Mouse (Mus musculus): ENCODE results near the gene Adam33. TPM values are rescaled to one million over a fixed set of nuclear protein-coding genes. Genes with fewer than 3 reads are reported as not detected.
A peak's percentile ranks its signal among the peaks of the same experiment; 100 is the strongest.

Adam33 gene
- polyA plus RNA-seq, 1 experiment from 2014 or later = 6.5 TPM

DNA sequence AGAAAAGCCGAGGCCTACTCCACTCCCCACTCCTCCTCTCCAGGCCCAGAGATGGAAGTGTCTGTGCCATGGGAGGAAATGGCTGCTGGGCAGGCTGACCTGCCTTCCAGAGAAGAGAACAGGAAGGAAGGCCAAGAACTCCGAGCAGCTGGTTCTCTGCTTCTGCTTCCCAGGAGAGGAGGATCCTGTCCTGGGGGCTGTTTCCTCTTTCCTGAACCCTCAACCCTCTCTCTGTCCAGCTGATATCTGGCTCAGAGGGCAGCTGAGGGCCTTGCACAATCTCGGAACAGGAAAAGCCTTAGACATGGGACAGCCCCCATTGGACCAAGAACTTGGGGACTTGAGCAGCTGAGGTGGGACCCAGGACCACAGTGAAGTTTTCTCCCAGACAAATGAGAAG lies 27.2 kb upstream of the Adam33 start:
- Histone ChIP-seq H3K36me3 (ENCODE audit: control insufficient read depth, insufficient read depth, low read length) (no peaks in the 10 kb centered on the region), H3K27me3 (ENCODE audit: control insufficient read depth, insufficient read depth, low read depth, low read length) (no peaks in the 10 kb centered on the region), H3K9me3 (ENCODE audit: control insufficient read depth, low read length) (no peaks in the 10 kb centered on the region), H3K9ac (ENCODE audit: low read length) (no peak overlapping the region), H3K4me1 (replicated peaks; ENCODE audit: control insufficient read depth, insufficient read depth, low read length) (no peaks in the 10 kb centered on the region), H3K4me2 (ENCODE audit: low read depth, low read length) (no peak overlapping the region), H3K27ac (ENCODE audit: low read length) (no peak overlapping the region; the same call in 1 of the 2 replicates), H3K4me3 (ENCODE audit: low read length) (no peak overlapping the region)
- peak; percentile 35; the same call in 1 of the 2 replicates for ATAC-seq (ENCODE audit: low read depth)
- WGBS = 49% methylated on average over 3 of the region's 3 CpGs

- Histone ChIP-seq H3K4me3 (ENCODE audit: low read length) (no peak overlapping the region), H3K9me3 (ENCODE audit: control insufficient read depth, low read length) (no peaks in the 10 kb centered on the region), H3K27me3 (ENCODE audit: control insufficient read depth, insufficient read depth, low read depth, low read length) (no peaks in the 10 kb centered on the region), H3K9ac (ENCODE audit: low read length) (no peak overlapping the region), H3K27ac (ENCODE audit: low read length) (no peak overlapping the region), H3K36me3 (ENCODE audit: control insufficient read depth, insufficient read depth, low read length) (no peaks in the 10 kb centered on the region), H3K4me2 (ENCODE audit: low read depth, low read length) (no peak overlapping the region), H3K4me1 (replicated peaks; ENCODE audit: control insufficient read depth, insufficient read depth, low read length) (no peaks in the 10 kb centered on the region)
- 84% methylated on average over 1 of the region's 1 CpGs for WGBS
- ATAC-seq (ENCODE audit: low read depth) = no peak
Measured at GRCm38 (mm10) chr2:131089634-131090033, 26.0 kb upstream of the Adam33 start.

GRCm38 (mm10) chr2:131088581-131088980 lies 25.0 kb upstream of the Adam33 start:
- Histone ChIP-seq H3K36me3 (ENCODE audit: control insufficient read depth, insufficient read depth, low read length) (no peaks in the 10 kb centered on the region), H3K27me3 (ENCODE audit: control insufficient read depth, insufficient read depth, low read depth, low read length) (no peaks in the 10 kb centered on the region), H3K4me1 (replicated peaks; ENCODE audit: control insufficient read depth, insufficient read depth, low read length) (no peaks in the 10 kb centered on the region), H3K9me3 (ENCODE audit: control insufficient read depth, low read length) (no peaks in the 10 kb centered on the region), H3K4me3 (ENCODE audit: low read length) (no peak overlapping the region), H3K9ac (ENCODE audit: low read length) (no peak overlapping the region), H3K27ac (ENCODE audit: low read length) (no peak overlapping the region), H3K4me2 (ENCODE audit: low read depth, low read length) (no peak overlapping the region)
- 67% methylated on average over 4 of the region's 4 CpGs for WGBS
- peak; percentile 26; the same call in 1 of the 2 replicates for ATAC-seq (ENCODE audit: low read depth)

- ATAC-seq (ENCODE audit: low read depth) = no peak
- no peak within 1 kb of the TSS for H3K27ac ChIP-seq (ENCODE audit: low read length)
- H3K4me3 ChIP-seq (ENCODE audit: low read length) = no peak within 1 kb of the TSS
- WGBS = 83% methylated on average over 11 of the region's 11 CpGs
- no peaks in the 10 kb centered on the region for H3K27me3 ChIP-seq (ENCODE audit: control insufficient read depth, insufficient read depth, low read depth, low read length)
- H3K36me3 ChIP-seq (ENCODE audit: control insufficient read depth, insufficient read depth, low read length) = no peaks in the 10 kb centered on the region
- H3K4me2 ChIP-seq (ENCODE audit: low read depth, low read length) = no peak within 1 kb of the TSS
- H3K9ac ChIP-seq (ENCODE audit: low read length) = no peak within 1 kb of the TSS
- H3K9me3 ChIP-seq (ENCODE audit: control insufficient read depth, low read length) = no peaks in the 10 kb centered on the region
- H3K4me1 ChIP-seq (replicated peaks; ENCODE audit: control insufficient read depth, insufficient read depth, low read length) = no peaks in the 10 kb centered on the region
Measured at GRCm38 (mm10) chr2:131086667-131087390, 23.2 kb upstream of the Adam33 start, which contains the start of gene Siglec1. Gene Siglec1, minus strand, starts transcription at chr2:131086765.

- Histone ChIP-seq H3K4me2 (ENCODE audit: low read depth, low read length) (no peak overlapping the region), H3K27me3 (ENCODE audit: control insufficient read depth, insufficient read depth, low read depth, low read length) (no peaks in the 10 kb centered on the region), H3K36me3 (ENCODE audit: control insufficient read depth, insufficient read depth, low read length) (no peaks in the 10 kb centered on the region), H3K27ac (ENCODE audit: low read length) (no peak overlapping the region), H3K9me3 (ENCODE audit: control insufficient read depth, low read length) (no peaks in the 10 kb centered on the region), H3K4me3 (ENCODE audit: low read length) (no peak overlapping the region), H3K4me1 (replicated peaks; ENCODE audit: control insufficient read depth, insufficient read depth, low read length) (no peaks in the 10 kb centered on the region), H3K9ac (ENCODE audit: low read length) (no peak overlapping the region)
- 79% methylated on average over 4 of the region's 4 CpGs for WGBS
- ATAC-seq (ENCODE audit: low read depth) = no peak
Measured at GRCm38 (mm10) chr2:131084206-131084605, 20.6 kb upstream of the Adam33 start.

- Histone ChIP-seq H3K4me1 (replicated peaks; ENCODE audit: control insufficient read depth, insufficient read depth, low read length) (no peaks in the 10 kb centered on the region), H3K27me3 (ENCODE audit: control insufficient read depth, insufficient read depth, low read depth, low read length) (no peaks in the 10 kb centered on the region), H3K9me3 (ENCODE audit: control insufficient read depth, low read length) (no peaks in the 10 kb centered on the region), H3K27ac (ENCODE audit: low read length) (no peak overlapping the region), H3K36me3 (ENCODE audit: control insufficient read depth, insufficient read depth, low read length) (no peaks in the 10 kb centered on the region), H3K4me3 (ENCODE audit: low read length) (no peak overlapping the region), H3K9ac (ENCODE audit: low read length) (no peak overlapping the region), H3K4me2 (ENCODE audit: low read depth, low read length) (no peak overlapping the region)
- WGBS = 69% methylated on average over 5 of the region's 5 CpGs
- no peak for ATAC-seq (ENCODE audit: low read depth)
Measured at GRCm38 (mm10) chr2:131080507-131080906, 16.9 kb upstream of the Adam33 start.

GRCm38 (mm10) chr2:131072536-131072935 lies 8.9 kb upstream of the Adam33 start:
- 81% methylated on average over 10 of the region's 10 CpGs for WGBS

DNA sequence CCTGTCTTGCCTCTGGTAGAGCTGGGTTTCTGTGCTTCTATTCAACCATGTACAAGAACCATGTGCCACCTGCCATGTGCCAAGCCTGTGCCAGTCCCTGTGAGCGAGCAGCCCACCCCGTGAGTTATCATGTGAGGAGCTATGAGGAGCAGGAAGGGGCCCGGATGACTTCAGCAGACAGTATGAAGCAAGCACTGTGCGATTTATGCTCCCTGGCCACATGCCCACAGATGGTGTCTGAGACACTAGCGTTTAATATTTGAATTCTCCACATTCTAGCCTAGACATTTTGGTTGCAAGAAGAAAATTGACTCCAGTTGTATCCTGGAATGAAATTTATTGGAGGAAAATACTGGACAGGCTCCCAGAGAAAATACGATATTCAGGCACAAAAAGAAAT lies 3.9 kb upstream of the Adam33 start:
- Histone ChIP-seq H3K36me3 (ENCODE audit: control insufficient read depth, insufficient read depth, low read length) (no peaks in the 10 kb centered on the region), H3K27me3 (ENCODE audit: control insufficient read depth, insufficient read depth, low read depth, low read length) (peaks cover 19% of the 10 kb centered on the region), H3K9me3 (ENCODE audit: control insufficient read depth, low read length) (no peaks in the 10 kb centered on the region), H3K4me1 (replicated peaks; ENCODE audit: control insufficient read depth, insufficient read depth, low read length) (peaks cover 6% of the 10 kb centered on the region), H3K4me2 (ENCODE audit: low read depth, low read length) (no peak overlapping the region), H3K4me3 (ENCODE audit: low read length) (no peak overlapping the region), H3K9ac (ENCODE audit: low read length) (no peak overlapping the region), H3K27ac (ENCODE audit: low read length) (no peak overlapping the region)
- peak; percentile 56; the same call in 1 of the 2 replicates for ATAC-seq (ENCODE audit: low read depth)
- 42% methylated on average over 6 of the region's 6 CpGs for WGBS

More at GRCm38 (mm10) chr2:131072536-131072935, 8.9 kb upstream of the Adam33 start:
- no peaks in the 10 kb centered on the region for H3K36me3 ChIP-seq (ENCODE audit: control insufficient read depth, insufficient read depth, low read length)
- H3K9ac ChIP-seq (ENCODE audit: low read length) = no peak overlapping the region
- H3K27ac ChIP-seq (ENCODE audit: low read length) = no peak overlapping the region
- no peaks in the 10 kb centered on the region for H3K27me3 ChIP-seq (ENCODE audit: control insufficient read depth, insufficient read depth, low read depth, low read length)
- no peak overlapping the region for H3K4me2 ChIP-seq (ENCODE audit: low read depth, low read length)
- no peak overlapping the region for H3K4me3 ChIP-seq (ENCODE audit: low read length)
- no peaks in the 10 kb centered on the region for H3K9me3 ChIP-seq (ENCODE audit: control insufficient read depth, low read length)
- H3K4me1 ChIP-seq (replicated peaks; ENCODE audit: control insufficient read depth, insufficient read depth, low read length) = no peaks in the 10 kb centered on the region
- no peak for ATAC-seq (ENCODE audit: low read depth)

DNA sequence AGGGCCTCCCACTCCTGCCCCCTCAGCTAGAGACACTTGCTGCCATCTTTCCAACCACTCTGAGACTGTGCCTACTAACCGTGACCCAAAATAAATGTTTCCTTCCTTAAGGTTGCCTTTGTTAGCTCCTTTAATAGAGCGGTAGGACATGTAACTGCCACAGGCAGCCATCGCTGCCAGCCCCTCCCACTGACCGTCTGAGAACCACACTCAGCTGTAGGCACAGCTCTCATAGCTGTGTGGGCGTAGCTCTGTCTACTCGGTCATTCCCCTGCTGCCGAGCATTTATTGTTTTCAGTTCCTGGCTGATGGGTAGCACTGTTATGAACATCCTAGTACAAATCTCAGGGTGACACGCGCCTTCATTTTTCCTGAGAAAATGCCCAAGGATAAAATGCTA lies 2.7 kb upstream of the Adam33 start:
- Histone ChIP-seq H3K36me3 (ENCODE audit: control insufficient read depth, insufficient read depth, low read length) (no peaks in the 10 kb centered on the region), H3K4me2 (ENCODE audit: low read depth, low read length) (no peak overlapping the region), H3K4me3 (ENCODE audit: low read length) (no peak overlapping the region), H3K9ac (ENCODE audit: low read length) (no peak overlapping the region), H3K27me3 (ENCODE audit: control insufficient read depth, insufficient read depth, low read depth, low read length) (peaks cover 19% of the 10 kb centered on the region), H3K4me1 (replicated peaks; ENCODE audit: control insufficient read depth, insufficient read depth, low read length) (peaks cover 6% of the 10 kb centered on the region), H3K9me3 (ENCODE audit: control insufficient read depth, low read length) (no peaks in the 10 kb centered on the region), H3K27ac (ENCODE audit: low read length) (no peak overlapping the region)
- ATAC-seq (ENCODE audit: low read depth) = no peak
- WGBS = 54% methylated on average over 9 of the region's 9 CpGs

Measured in lung, embryonic 16.5 days (tissue).